Mouse (Mus musculus): ENCODE results near the gene Slpi. TPM values are rescaled to one million over a fixed set of nuclear protein-coding genes. Genes with fewer than 3 reads are reported as not detected.

Gene Slpi
- total and polyA plus RNA-seq, 3 experiments: not detected

DNA sequence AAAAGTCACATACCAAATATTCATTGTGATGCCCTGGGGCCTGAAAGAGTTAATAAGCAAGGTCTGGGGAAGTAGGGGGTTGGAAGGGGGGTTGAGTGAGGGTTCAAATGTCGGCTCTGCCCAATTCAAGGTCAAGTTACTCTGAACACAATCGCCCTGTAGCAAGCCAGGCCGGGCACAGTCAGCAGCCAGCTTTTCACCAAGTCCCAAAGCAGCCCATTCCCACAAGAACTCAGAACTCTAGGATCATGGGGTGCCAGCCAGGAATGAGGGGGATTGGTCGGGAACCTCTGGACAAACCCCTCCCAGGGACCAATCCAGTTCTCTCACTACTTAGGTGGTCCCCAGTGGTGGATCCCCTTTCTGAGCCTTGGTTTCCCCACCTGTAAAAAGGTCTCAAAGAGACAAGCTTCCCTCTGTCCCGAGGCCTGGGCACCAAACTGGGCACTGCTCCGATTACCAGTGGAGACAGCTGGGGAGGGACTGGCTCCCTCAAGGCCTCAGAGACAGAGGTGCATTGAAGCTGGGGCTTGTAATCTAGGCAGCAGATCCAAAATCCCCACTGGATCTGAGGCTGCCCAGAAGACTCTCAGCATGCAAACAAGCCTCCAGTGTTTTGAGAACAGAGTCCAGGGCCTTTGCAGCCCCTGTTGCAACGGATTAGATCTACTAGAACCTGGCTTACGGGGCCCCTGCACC, 47.5 kb upstream of the Slpi start:
- no peak for DNase-seq (ENCODE audit: low read depth, low spot score)
- no peak overlapping the region for H3K9ac ChIP-seq (ENCODE audit: control insufficient read depth, low read depth, low read length, poor library complexity, severe bottlenecking)
- no peaks in the 10 kb centered on the region for H3K36me3 ChIP-seq (ENCODE audit: control insufficient read depth in 1 of 2, insufficient read depth in 2 of 2, low read length in 2 of 2)
- H3K9me3 ChIP-seq (replicated peaks; ENCODE audit: insufficient read depth, low read length): no peaks in the 10 kb centered on the region
- no peaks in the 10 kb centered on the region for H3K4me1 ChIP-seq (ENCODE audit: control insufficient read depth in 1 of 2, insufficient read depth in 2 of 2, low read length in 2 of 2)
- no peak overlapping the region for H3K27ac ChIP-seq (ENCODE audit: control insufficient read depth, low read depth, low read length)
- H3K79me2 ChIP-seq (ENCODE audit: control insufficient read depth, insufficient read depth, low read length, poor library complexity): no peaks in the 10 kb centered on the region
- no peak for TF ChIP-seq CTCF (IDR thresholded peaks at IDR 0.05 in 2 of 3, conservative IDR thresholded peaks at IDR 0.05 in 1 of 3; ENCODE audit: control insufficient read depth in 1 of 3, insufficient read depth in 1 of 3, low read depth in 2 of 3, low read length in 3 of 3, poor library complexity in 1 of 3, severe bottlenecking in 1 of 3)
- TF ChIP-seq ZMIZ1 (IDR thresholded peaks at IDR 0.05; ENCODE audit: low read depth, low read length): no peak
- TF ChIP-seq NELFE (IDR thresholded peaks at IDR 0.05; ENCODE audit: low read depth, low read length): no peak
- no peak for TF ChIP-seq NRF1 (IDR thresholded peaks at IDR 0.05; ENCODE audit: insufficient read depth, low read depth, low read length, poor library complexity, severe bottlenecking)
- TF ChIP-seq MAX (IDR thresholded peaks at IDR 0.05; ENCODE audit: low read length): no peak
- no peak for TF ChIP-seq TAL1 (IDR thresholded peaks at IDR 0.05; ENCODE audit: low read length)
- TF ChIP-seq RCOR1 (IDR thresholded peaks at IDR 0.05; ENCODE audit: low read depth, low read length): no peak
- TF ChIP-seq POLR2A (IDR thresholded peaks at IDR 0.05; ENCODE audit: control insufficient read depth in 1 of 2, insufficient read depth in 1 of 2, low read depth in 1 of 2, low read length in 2 of 2, poor library complexity in 1 of 2): no peak
- TF ChIP-seq TCF12 (IDR thresholded peaks at IDR 0.05; ENCODE audit: low read depth, low read length): no peak
- peaks cover 10 to 19% of the 10 kb centered on the region in 2 experiments for H3K27me3 ChIP-seq (ENCODE audit: control insufficient read depth in 1 of 2, insufficient read depth in 2 of 2, low read length in 2 of 2)
- H3K4me3 ChIP-seq (ENCODE audit: control insufficient read depth in 1 of 2, insufficient read depth in 1 of 2, low read depth in 2 of 2, low read length in 2 of 2): no peak overlapping the region

DNA sequence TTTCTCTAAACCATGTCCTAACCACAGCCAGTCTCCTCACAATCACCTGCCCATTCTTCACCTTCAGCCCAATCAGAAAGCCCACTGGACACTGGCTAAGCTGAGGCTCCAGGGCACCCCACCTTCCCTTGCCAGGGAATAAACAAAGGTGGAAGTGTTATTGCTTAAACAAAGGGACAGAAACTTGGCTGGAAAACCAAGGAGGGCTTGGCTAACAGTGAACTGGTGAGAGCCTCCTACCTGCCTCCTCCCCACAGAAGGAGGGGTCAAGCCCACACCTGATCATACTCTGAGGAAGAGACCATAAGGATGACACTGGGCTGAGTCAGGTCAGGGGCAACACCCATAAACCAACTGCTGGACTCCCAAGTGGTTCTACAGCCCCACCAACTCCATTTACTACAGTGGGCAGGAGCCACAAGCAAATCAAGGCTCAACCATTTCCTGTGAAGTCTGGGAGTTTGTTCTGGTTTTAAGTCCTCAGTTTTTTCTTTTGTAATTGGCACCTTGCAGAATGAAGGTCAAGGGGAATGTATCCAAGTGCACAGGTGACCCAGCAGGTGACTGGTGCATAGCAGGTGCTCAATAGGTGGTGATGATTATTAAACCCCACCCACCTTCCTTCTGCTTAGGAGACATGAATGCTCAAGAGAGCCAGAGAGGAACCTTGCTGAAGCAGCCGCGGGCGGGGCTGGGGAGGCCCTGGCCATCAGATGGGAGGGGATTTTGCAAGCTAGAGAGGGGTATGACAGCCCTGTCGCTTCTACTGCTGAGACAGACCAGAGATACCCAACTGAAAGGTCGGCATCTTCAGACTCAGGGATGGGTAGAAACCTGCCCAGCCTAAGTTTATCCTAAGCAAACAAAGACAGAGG, 46.6 kb upstream of the Slpi start:
- TF ChIP-seq POLR2AphosphoS2 (IDR thresholded peaks at IDR 0.05; ENCODE audit: low read length) (no peak), ZMIZ1 (IDR thresholded peaks at IDR 0.05; ENCODE audit: low read depth, low read length) (no peak), JUND (IDR thresholded peaks at IDR 0.05; ENCODE audit: low read depth, low read length) (no peak), ELF1 (IDR thresholded peaks at IDR 0.05; ENCODE audit: low read depth, low read length) (no peak), E2F4 (IDR thresholded peaks at IDR 0.05; ENCODE audit: borderline replicate concordance, low read depth, low read length) (no peak), SMC3 (IDR thresholded peaks at IDR 0.05; ENCODE audit: low read depth, low read length) (no peak), MXI1 (IDR thresholded peaks at IDR 0.05; ENCODE audit: low read depth, low read length) (no peak), MYC (IDR thresholded peaks at IDR 0.05; ENCODE audit: low read depth, low read length) (no peak), BHLHE40 (IDR thresholded peaks at IDR 0.05; ENCODE audit: borderline replicate concordance, low read depth, low read length) (no peak), ZC3H11A (IDR thresholded peaks at IDR 0.05; ENCODE audit: low read depth, low read length) (no peak), USF2 (IDR thresholded peaks at IDR 0.05; ENCODE audit: borderline replicate concordance in 1 of 2, insufficient read depth in 1 of 2, low read depth in 1 of 2, low read length in 2 of 2) (no peak), ZKSCAN1 (IDR thresholded peaks at IDR 0.05; ENCODE audit: low read depth, low read length) (no peak), KAT2A (conservative IDR thresholded peaks at IDR 0.05; ENCODE audit: low read depth, low read length) (no peak), MAFK (IDR thresholded peaks at IDR 0.05; ENCODE audit: borderline replicate concordance, low read depth, low read length) (no peak), NRF1 (IDR thresholded peaks at IDR 0.05; ENCODE audit: insufficient read depth, low read depth, low read length, poor library complexity, severe bottlenecking) (no peak), GATA1 (IDR thresholded peaks at IDR 0.05; ENCODE audit: low read depth, low read length) (no peak), CHD2 (IDR thresholded peaks at IDR 0.05; ENCODE audit: low read length) (no peak), GABPA (IDR thresholded peaks at IDR 0.05; ENCODE audit: low read depth, low read length) (no peak)
- no peak overlapping the region for H3K9ac ChIP-seq (ENCODE audit: control insufficient read depth, low read depth, low read length, poor library complexity, severe bottlenecking)
- no peaks in the 10 kb centered on the region for H3K36me3 ChIP-seq (ENCODE audit: control insufficient read depth in 1 of 2, insufficient read depth in 2 of 2, low read length in 2 of 2)
- DNase-seq (ENCODE audit: low read depth, low spot score): no peak
- H3K4me3 ChIP-seq (ENCODE audit: control insufficient read depth in 1 of 2, insufficient read depth in 1 of 2, low read depth in 2 of 2, low read length in 2 of 2): no peak overlapping the region
- peaks cover 9 to 15% of the 10 kb centered on the region in 2 experiments; a peak in 3 of 4 replicates for H3K27me3 ChIP-seq (ENCODE audit: control insufficient read depth in 1 of 2, insufficient read depth in 2 of 2, low read length in 2 of 2)
- no peaks in the 10 kb centered on the region for H3K9me3 ChIP-seq (replicated peaks; ENCODE audit: insufficient read depth, low read length)
- H3K4me1 ChIP-seq (ENCODE audit: control insufficient read depth in 1 of 2, insufficient read depth in 2 of 2, low read length in 2 of 2): no peaks in the 10 kb centered on the region
- no peaks in the 10 kb centered on the region for H3K79me2 ChIP-seq (ENCODE audit: control insufficient read depth, insufficient read depth, low read length, poor library complexity)
- no peak overlapping the region for H3K27ac ChIP-seq (ENCODE audit: control insufficient read depth, low read depth, low read length)

Measured in MEL (cell line).